Mouse (Mus musculus) spleen, adult 2 months (tissue): Measurements from ENCODE around the gene Hist1h3b.

Experiments
- CTCF ChIP-seq: fragments of 200-500 bp; IDR thresholded peaks from 2 replicates; pipeline ENCODE4 v1.5.1; 2011; ENCODE audit warnings: mild to moderate bottlenecking, inconsistent platforms; ENCODE audit not compliant: insufficient read depth, insufficient read length, insufficient replicate concordance; ENCODE audit errors: extremely low read depth
- POLR2A ChIP-seq: fragments of 200-500 bp; IDR thresholded peaks from 2 replicates; pipeline ENCODE4 v1.6.1; 2011; ENCODE audit warnings: low read depth, low read length, inconsistent platforms

DNA sequence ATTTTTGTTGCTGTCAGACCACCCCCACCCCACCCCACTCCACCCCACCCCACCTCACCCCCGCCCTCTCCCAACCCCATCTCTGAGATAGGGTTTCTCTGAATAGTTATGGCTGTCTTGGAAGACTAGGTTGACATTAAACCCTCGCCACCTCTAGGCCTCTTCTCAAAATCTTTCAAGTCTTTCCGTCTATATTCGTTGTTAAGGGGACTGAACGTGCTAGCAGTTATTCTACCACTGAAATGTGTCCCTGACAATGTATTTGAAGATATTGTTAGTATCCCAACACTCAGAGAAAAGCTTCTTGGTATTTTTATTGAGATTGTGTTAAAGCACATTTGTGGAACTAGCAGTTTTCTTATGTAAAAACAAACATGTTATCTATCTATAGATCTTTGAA, 11.2 kb upstream of the Hist1h3b start:
- TF ChIP-seq CTCF, result no peak
- TF ChIP-seq POLR2A, result no peak
